Mouse (Mus musculus) embryo, embryonic 10.5 days (tissue): Measurements from ENCODE around the gene Fcmr.

Experiments
- DNase-seq: peaks from one replicate; pipeline ENCODE4 v3.0.0-alpha.2; 2015; ENCODE audit warnings: low spot score

Fcmr gene

DNA sequence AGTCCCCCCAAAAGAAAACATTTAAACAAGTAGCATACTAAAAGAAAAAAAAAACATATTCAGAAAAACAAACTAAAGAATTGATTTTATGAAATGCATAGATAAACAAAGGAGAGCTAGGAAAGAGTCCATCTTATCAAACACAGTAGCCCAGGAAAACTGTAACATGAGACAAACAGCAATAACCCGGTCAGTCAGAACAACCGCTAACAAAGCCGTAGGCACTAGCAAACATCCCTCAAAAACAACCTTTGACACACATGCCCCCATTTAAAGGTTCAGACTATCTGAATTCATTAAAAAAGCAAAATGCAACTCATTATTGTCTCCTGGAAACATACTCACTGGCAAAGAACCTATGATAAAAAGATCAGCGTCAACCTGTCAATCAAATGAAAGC lies 8.0 kb upstream of the Fcmr start:
- no peak for DNase-seq

GRCm38 (mm10) chr1:130864238-130864637 lies 1.2 kb upstream of the Fcmr start:
- DNase-seq: no peak

- DNase-seq: no peak
These were observed 728 bp upstream of the Fcmr start for GRCm38 (mm10) chr1:130864741-130865140.

DNA sequence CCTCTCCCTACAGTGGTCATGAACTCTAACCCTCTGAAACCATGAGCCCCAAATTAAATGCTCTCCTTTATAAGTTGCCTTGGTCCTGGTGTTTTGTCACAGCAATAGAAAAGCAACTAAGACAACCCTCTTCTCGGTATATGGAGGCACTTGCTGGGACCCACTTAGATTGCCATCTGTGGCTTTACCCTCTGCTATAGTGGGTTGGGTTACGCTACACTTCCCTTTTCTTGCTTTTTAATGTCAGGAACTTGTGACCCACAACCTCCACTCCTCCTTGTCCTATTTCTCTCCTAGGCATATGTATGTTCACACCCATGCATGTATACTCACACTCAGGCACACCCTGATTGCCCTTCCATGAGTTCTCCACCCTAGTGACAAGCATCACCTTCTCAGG lies 7.4 kb downstream of the Fcmr start:
- no peak for DNase-seq

DNA sequence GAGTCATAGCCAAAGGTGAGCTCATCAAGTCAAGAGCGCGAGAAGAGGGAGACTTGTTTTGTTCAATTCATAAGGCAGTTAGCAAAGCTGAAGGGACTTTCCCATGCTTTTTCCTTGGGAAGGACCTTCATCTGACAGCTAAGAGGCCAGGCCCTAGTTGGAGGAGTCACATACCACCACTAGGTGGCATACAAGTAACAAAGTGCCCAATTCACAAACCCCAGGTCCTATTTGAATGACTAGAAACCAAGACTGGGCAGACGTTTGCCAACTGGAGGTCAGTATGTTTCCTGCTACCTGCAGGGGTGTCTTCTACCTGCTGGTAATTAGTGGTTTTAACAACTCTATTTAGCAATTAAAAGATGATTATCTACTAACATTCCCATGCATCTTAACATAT lies 9.7 kb downstream of the Fcmr start:
- DNase-seq: peak; percentile 76

DNA sequence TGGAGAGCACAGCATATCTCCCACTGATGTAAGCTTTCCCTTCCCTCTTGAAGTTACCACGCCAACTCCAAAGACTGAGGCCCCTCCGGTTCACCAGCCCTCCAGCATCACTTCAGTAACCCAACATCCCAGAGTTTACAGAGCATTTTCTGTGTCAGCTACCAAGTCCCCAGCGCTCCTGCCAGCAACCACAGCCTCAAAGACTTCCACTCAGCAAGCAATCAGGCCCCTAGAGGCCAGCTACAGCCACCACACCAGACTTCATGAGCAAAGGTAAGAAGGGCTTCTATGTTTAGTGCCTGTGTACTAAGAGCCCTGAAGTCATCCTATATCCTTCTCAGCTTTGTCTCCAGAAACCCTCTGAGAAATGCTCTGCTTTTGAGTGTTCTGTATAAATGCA lies 10.4 kb downstream of the Fcmr start:
- DNase-seq: no peak

DNA sequence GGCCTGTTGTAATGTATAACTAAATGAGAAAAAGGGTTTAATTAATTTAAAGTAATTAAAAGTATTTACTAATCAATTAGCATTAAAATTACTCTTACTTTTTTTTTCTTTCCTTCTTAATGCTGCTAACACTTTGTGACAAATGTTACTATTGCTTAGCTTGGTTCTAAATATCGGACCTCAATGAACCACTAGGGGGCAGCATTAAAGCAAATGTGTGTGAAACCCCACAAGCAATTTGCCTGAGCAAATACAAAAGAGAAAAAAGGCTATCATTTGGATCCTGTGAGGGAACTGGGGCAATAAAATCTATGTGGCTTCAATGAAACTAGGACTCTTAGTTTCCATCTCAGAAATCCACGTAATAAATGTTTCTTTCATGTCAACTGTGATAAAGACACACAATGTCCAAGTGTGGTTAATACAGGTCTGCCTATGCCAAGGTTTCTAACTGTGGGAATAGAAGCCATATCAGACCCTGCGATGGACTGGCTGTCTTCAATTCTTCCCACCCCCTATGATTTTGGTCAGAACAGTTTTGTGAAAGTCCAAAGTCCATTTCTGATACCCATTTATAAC lies 11.6 kb downstream of the Fcmr start:
- peak; percentile 90 for DNase-seq

DNA sequence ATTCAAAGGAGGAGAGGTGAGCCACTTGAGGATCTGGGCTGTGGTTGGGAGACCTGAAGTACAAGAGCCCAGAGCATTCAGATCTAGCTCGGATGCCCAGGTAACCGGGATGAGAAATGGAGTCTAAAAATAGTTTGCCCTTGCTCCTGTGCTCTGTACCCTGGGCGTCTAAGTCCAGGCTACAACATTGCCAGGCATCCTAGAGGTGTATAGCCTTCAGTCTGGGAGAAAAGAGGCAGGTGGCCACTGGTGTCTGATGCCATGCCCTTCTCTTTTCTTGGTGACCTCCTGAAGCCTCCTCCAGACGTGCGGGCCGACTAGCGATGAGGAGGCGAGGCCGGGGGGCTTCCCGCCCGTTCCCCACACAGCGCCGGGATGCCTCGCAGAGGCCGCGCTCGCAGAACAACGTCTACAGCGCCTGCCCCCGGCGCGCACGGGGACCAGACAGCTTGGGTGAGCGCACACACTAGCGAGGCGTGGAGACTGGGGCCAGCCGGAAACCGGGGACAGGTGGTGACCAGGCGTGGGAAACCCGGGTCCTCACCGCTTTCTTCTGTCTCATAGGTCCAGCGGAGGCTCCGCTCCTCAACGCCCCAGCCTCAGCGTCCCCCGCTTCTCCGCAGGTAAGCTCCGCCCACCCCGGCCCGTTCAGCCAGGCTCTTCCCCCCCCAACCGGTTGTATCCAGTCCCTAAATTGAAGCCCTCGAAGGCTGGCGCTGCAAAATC lies 12.6 kb downstream of the Fcmr start:
- peak; percentile 54 for DNase-seq

DNA sequence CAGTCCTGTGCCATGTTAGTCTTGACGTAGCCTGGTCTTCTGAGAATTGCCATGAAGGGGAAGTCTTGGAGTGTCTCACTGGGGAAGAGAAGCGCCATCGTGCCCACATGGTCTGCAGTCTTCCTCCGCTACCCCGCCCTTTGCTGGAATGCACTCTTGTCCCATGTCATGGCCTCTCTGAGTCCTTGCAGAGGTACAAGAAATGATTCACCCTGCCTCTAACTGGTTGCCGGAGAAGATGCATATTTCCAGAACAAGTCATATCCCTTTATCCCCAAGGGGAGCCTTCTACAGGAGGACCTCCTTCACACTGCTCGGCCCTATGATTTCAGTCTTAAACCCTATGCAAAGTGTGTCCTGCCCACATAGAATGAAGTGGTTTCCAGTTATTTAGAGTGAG lies 14.5 kb downstream of the Fcmr start:
- no peak for DNase-seq

DNA sequence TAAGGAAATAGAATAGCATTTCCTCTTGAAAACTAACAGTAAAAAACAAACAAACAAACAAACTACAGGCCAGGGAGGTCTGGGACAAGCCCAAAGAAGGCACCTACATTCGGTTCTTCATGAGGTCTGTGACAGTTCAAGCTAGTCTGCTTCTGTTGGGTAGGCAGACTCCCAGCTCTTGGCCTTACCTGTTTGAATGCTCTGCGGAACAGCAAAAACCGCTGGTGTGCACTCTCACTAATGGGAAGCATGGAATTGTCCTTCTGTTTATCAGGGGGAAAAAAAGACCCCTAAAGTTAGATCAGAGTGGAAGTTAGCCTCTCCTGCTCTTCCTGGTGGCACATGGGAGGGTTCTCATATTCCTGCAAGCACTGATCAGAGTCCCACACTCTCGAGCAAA lies 17.7 kb downstream of the Fcmr start:
- no peak for DNase-seq

GRCm38 (mm10) chr1:130887354-130887753 lies 21.9 kb downstream of the Fcmr start, which contains the start of gene Il24:
Gene Il24 (minus strand): TSS chr1:130887454.
- no peak for DNase-seq

- DNase-seq: no peak
These were observed 27.0 kb downstream of the Fcmr start for GRCm38 (mm10) chr1:130892446-130892845.

GRCm38 (mm10) chr1:130893329-130894040 lies 28.0 kb downstream of the Fcmr start:
- no peak for DNase-seq

DNA sequence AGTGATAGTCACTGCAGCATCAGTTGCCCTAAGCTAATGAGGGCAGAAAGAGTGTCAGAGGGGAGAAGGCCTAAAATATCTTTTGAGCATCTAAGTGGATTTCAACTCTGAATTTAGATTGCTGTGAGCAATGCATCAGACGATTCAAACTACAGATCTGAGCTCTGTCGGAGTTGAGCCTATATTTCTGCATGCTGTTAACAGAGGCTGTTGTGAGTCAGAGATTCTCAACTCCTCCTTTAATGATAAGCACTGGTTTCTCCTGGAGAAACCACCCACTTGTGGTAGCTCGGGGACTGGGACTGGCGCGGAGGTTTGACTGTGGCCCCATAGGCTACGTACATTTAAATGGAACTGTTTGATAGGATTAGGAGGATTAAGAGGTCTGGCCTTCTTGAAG lies 29.0 kb downstream of the Fcmr start:
- DNase-seq: no peak

DNA sequence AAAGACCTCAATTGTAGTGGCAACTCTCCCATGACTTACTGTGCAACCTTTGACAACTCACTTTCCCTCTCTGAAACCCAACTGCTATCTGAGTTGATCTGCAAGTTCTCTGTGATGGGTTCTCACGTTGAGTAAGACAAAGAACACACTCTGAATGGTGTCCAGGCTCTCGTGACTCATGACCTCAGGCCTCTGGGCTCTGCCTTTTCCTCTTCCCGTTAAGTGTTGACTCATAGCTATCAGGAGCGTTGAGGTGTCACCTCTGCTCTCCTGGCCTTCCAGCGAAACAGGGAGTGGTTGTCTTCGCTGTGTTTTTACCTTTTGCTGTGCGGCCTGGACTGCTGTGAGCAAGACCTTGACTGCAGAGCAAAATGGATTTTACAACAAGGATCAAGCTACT lies 37.0 kb downstream of the Fcmr start:
- DNase-seq: no peak

DNA sequence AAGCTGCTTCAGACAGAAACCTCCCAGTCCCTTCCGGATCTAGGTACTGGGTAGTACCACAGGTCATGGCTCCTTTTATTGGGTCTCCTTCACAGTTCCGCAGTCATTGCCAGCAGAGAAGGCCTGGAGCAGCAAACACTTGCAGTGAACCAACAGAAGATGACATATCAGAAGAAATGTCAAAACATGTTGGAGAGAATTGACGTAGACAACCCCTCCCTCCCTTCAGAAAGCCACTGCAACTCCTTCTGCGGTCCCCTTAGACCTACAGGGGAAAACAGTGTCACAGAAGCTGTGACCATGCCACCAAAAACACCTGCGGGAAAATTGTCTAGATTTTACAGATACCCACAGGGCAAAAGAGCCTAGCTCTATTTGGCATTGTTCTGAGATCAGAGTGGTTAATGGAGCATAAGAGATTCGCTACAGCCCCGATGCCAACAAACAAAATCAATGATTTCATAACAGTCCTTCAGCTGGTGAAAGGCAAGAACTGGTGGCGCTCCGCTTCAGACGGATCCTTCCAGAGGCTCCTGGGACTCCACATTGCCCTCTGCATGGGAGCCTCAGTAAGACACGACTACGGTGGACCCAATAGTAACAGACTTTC lies 46.0 kb downstream of the Fcmr start, which contains the start of gene Il20:
Il20 (minus strand) TSS at position 51 of the 610 bp plus-strand sequence.
- DNase-seq: no peak

DNA sequence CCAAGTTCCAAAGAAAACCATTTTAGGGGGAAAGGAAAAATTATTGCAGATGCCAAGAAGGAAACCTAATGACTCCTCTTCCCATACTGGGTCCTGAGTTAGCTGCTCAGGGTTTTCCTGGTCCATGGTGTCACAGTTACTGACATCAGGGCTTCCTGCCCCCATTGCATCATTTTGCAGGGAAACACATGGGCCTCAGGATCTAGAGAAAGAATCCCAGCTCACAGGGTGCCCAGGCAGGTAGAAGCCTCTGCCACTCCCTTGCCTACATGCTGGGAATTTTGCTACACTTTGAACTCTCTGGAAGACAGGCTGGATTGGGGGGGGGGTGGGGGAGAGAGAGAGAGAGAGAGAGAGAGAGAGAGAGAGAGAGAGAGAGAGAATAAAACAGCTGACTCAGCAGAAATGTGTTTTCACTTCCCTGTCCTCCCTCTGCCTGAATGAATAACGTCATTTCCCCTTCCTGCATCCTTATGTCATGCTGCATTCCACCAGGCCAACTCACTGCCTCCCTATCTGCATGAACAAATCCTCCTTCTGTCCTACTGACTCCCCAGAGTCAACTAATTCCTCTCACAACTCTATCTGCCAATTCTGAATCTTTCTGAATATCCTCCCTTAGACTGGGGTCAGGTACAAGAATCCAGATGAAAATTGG lies 53.0 kb downstream of the Fcmr start:
- DNase-seq: no peak

DNA sequence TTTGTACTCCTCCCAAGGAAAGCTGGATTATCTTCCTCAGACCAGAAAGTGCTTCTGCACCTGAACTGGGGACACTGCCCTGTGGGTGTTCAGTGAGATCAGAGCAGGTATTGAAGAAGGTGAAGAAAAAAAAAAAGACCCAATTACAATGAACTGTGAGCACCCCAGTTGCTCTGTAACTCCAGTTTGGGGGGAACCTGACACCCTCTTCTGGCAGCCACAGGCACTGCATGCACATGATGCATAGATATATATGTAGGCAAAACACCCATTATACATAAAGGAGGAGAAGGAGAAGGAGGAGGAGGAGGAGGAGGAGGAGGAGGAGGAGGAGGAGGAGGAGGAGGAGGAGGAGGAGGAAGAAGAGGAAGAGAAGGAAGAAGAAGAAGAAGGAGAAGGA lies 61.0 kb downstream of the Fcmr start:
- DNase-seq: no peak
